Comparison of ENCODE assay signal across 8 mouse cellular contexts in the genomic region with DNA sequence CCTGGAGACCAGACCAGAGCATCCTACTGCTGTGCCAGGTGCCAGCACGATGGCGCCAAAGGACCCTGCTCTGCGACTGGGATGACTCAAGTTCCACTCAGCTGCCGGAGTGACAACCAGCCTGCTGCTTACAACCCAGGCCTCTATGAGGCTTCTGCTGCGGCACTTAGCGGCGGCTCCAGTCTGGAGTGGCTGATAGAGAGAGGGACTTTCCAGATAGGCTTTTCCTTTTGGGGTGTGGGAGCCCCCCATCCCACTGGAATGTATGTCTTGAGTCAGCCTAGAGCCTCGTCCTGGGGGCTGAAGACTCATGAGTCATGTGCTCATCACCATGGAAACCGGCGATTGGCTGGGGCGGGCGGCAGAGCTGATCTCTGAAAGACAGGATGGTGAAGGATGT.
A peak's percentile ranks its signal among the peaks of the same experiment; 100 is the strongest.
DNase-seq lines count a peak whose midpoint lies in the region; ATAC-seq and TF ChIP-seq lines count a peak whose summit lies in the region.
"Had no signal": no experiment of that assay in that cellular context is flagged by ENCODE, and none has a peak within 500 bp of the region (broad histone marks: within the 10 kb centered on the region; RNA-seq: fewer than 3 reads in every experiment).

No protein-coding gene starts in this region.

- DNase-seq in ZHBTc4 (ENCODE audit: low read depth, low spot score), result peak; percentile 35
- peak; percentile 65 for DNase-seq in hindbrain, postnatal 0 days (ENCODE audit: low spot score)
- no peak for DNase-seq in lung, postnatal 0 days (ENCODE audit: low spot score)
- DNase-seq in heart, embryonic 10.5 days (ENCODE audit: low spot score), result no peak
- DNase-seq: lung, postnatal 14 days had no signal

- no peak overlapping the region for H3K4me2 ChIP-seq in hindbrain, postnatal 0 days (ENCODE audit: low read depth, low read length)
- peak overlapping the region; percentile 5; the same call in 1 of the 2 replicates for H3K4me2 ChIP-seq in midbrain, embryonic 15.5 days
- no peak overlapping the region for H3K4me2 ChIP-seq in lung, postnatal 0 days (replicated peaks; ENCODE audit: low read depth, low read length)

- H3K9ac ChIP-seq in hindbrain, postnatal 0 days (replicated peaks; ENCODE audit: low read length), result no peak overlapping the region
- no peak overlapping the region for H3K9ac ChIP-seq in midbrain, embryonic 15.5 days
- H3K9ac ChIP-seq in lung, postnatal 0 days (replicated peaks; ENCODE audit: low read depth), result no peak overlapping the region

- ATAC-seq in hindbrain, postnatal 0 days, result peak; percentile 46; the same call in 1 of the 2 replicates
- ATAC-seq in midbrain, embryonic 15.5 days (replicated peaks), result peak; percentile 45
- ATAC-seq in inflammation-experienced regulatory T-cells, adult 6 months, result no peak
- no peak for ATAC-seq in lung, postnatal 0 days

- no peaks in the 10 kb centered on the region for H3K9me3 ChIP-seq in hindbrain, postnatal 0 days (ENCODE audit: low read length)
- no peaks in the 10 kb centered on the region for H3K9me3 ChIP-seq in midbrain, embryonic 15.5 days
- H3K9me3 ChIP-seq in lung, postnatal 0 days (ENCODE audit: low read length), result no peaks in the 10 kb centered on the region
- H3K9me3 ChIP-seq in heart, embryonic 10.5 days, result no peaks in the 10 kb centered on the region

- peaks cover 46% of the 10 kb centered on the region for H3K4me1 ChIP-seq in hindbrain, postnatal 0 days (ENCODE audit: insufficient read depth, low read length)
- peaks cover 56% of the 10 kb centered on the region for H3K4me1 ChIP-seq in midbrain, embryonic 15.5 days
- peaks cover 45% of the 10 kb centered on the region for H3K4me1 ChIP-seq in lung, postnatal 0 days (ENCODE audit: insufficient read depth, low read depth, low read length)
- peaks cover 58% of the 10 kb centered on the region for H3K4me1 ChIP-seq in heart, embryonic 10.5 days

- H3K79me2 ChIP-seq in C2C12 (ENCODE audit: control insufficient read depth, insufficient read depth), result peaks cover 59% of the 10 kb centered on the region

- no peaks in the 10 kb centered on the region for H3K27me3 ChIP-seq in C2C12 (ENCODE audit: control insufficient read depth, insufficient read depth, insufficient read length)
- no peaks in the 10 kb centered on the region for H3K27me3 ChIP-seq in hindbrain, postnatal 0 days (ENCODE audit: insufficient read depth, low read length)
- no peaks in the 10 kb centered on the region for H3K27me3 ChIP-seq in midbrain, embryonic 15.5 days (replicated peaks)
- no peaks in the 10 kb centered on the region for H3K27me3 ChIP-seq in lung, postnatal 0 days (replicated peaks; ENCODE audit: insufficient read depth, low read length)
- H3K27me3 ChIP-seq in heart, embryonic 10.5 days (ENCODE audit: insufficient read depth, poor library complexity, severe bottlenecking), result no peaks in the 10 kb centered on the region

- 51% methylated on average over 12 of the region's 12 CpGs for WGBS in hindbrain, postnatal 0 days
- 54% methylated on average over 12 of the region's 12 CpGs for WGBS in midbrain, embryonic 15.5 days
- 60% methylated on average over 12 of the region's 12 CpGs for WGBS in lung, postnatal 0 days
- WGBS in heart, embryonic 10.5 days, result 53% methylated on average over 12 of the region's 12 CpGs

- no peak for TF ChIP-seq CTCF in C2C12 (IDR thresholded peaks at IDR 0.05; ENCODE audit: control insufficient read depth, insufficient read depth, insufficient read length)
- TF ChIP-seq CTCF in hindbrain, postnatal 0 days (IDR thresholded peaks at IDR 0.05; ENCODE audit: low read depth), result no peak
- TF ChIP-seq CTCF in lung, postnatal 0 days (IDR thresholded peaks at IDR 0.05), result no peak

- peaks cover 5% of the 10 kb centered on the region for H3K79me3 ChIP-seq in C2C12 (ENCODE audit: low read depth)

- H3K4me3 ChIP-seq in C2C12 (ENCODE audit: insufficient read depth, poor library complexity, severe bottlenecking), result no peak overlapping the region
- H3K4me3 ChIP-seq in hindbrain, postnatal 0 days (ENCODE audit: low read length), result no peak overlapping the region
- no peak overlapping the region for H3K4me3 ChIP-seq in midbrain, embryonic 15.5 days
- no peak overlapping the region for H3K4me3 ChIP-seq in lung, postnatal 0 days (ENCODE audit: low read depth, low read length)
- no peak overlapping the region for H3K4me3 ChIP-seq in heart, embryonic 10.5 days

- H3K27ac ChIP-seq in hindbrain, postnatal 0 days, result peak overlapping the region; percentile 54
- peak overlapping the region; percentile 50 for H3K27ac ChIP-seq in midbrain, embryonic 15.5 days
- H3K27ac ChIP-seq in lung, postnatal 0 days (ENCODE audit: low read length), result no peak overlapping the region
- no peak overlapping the region for H3K27ac ChIP-seq in heart, embryonic 10.5 days

- no peaks in the 10 kb centered on the region for H3K36me3 ChIP-seq in C2C12 (ENCODE audit: control insufficient read depth, insufficient read depth)
- H3K36me3 ChIP-seq in hindbrain, postnatal 0 days (ENCODE audit: insufficient read depth, low read length), result no peaks in the 10 kb centered on the region
- no peaks in the 10 kb centered on the region for H3K36me3 ChIP-seq in midbrain, embryonic 15.5 days (replicated peaks)
- H3K36me3 ChIP-seq in lung, postnatal 0 days (ENCODE audit: insufficient read depth, low read length), result no peaks in the 10 kb centered on the region
- H3K36me3 ChIP-seq in heart, embryonic 10.5 days, result no peaks in the 10 kb centered on the region

- H3ac ChIP-seq in C2C12 (ENCODE audit: control insufficient read depth, insufficient read length, low read depth), result no peak overlapping the region

- no peak for TF ChIP-seq EP300 in lung, postnatal 0 days (IDR thresholded peaks at IDR 0.05)

TF ChIP-seq in C2C12, 6 proteins besides CTCF, POLR2A, EP300 and RAD21:
- TF ChIP-seq USF1 (IDR thresholded peaks at IDR 0.05; ENCODE audit: low read depth) (peak; percentile 9), CEBPB (IDR thresholded peaks at IDR 0.05; ENCODE audit: low read depth) (no peak)

Comparison
In these comparisons a context has a peak if more than half of its experiments do, and no peak if none do; other contexts are left out.
1. DNase-seq: peak in ZHBTc4 (single experiment) and hindbrain, postnatal 0 days (single experiment); none in lung, postnatal 0 days (single experiment) and heart, embryonic 10.5 days (single experiment).
2. ATAC-seq: peak in hindbrain, postnatal 0 days (single experiment) and midbrain, embryonic 15.5 days (single experiment); none in inflammation-experienced regulatory T-cells, adult 6 months (single experiment) and lung, postnatal 0 days (single experiment).
3. H3K27ac ChIP-seq: peak in hindbrain, postnatal 0 days (single experiment) and midbrain, embryonic 15.5 days (single experiment); none in lung, postnatal 0 days (single experiment) and heart, embryonic 10.5 days (single experiment).